Mouse (Mus musculus) limb, embryonic 15.5 days (tissue): ENCODE data around the gene Ptpn4. TPM values are rescaled to one million over a fixed set of nuclear protein-coding genes. Genes with fewer than 3 reads are reported as not detected.

Experiments
- ATAC-seq: fragments of 200-750 bp; cut with Nextera tagmentation; 2 replicates; pipeline ENCODE4 v1.8.0; 2017; ENCODE audit warnings: low read depth, moderate TSS enrichment; ENCODE audit not compliant: insufficient number of reproducible peaks, low FRiP score, low TSS enrichment
- H3K27ac ChIP-seq: fragments of 300-500 bp; sonication (generic); 2 replicates; pipeline ENCODE4 v1.5.1; 2015; ENCODE audit warnings: moderate library complexity, mild to moderate bottlenecking, inconsistent platforms
- H3K27me3 ChIP-seq: fragments of 300-500 bp; sonication (generic); 2 replicates; pipeline ENCODE4 v1.6.1; 2015; ENCODE audit warnings: inconsistent platforms
- H3K36me3 ChIP-seq: fragments of 300-500 bp; sonication (generic); 2 replicates; pipeline ENCODE4 v1.6.1; 2015; ENCODE audit warnings: inconsistent platforms
- H3K4me1 ChIP-seq: fragments of 300-500 bp; sonication (generic); 2 replicates; pipeline ENCODE4 v1.6.1; 2015; ENCODE audit warnings: inconsistent platforms
- H3K4me2 ChIP-seq: fragments of 300-500 bp; sonication (generic); 2 replicates; pipeline ENCODE4 v1.6.1; 2015; ENCODE audit warnings: mild to moderate bottlenecking, inconsistent platforms
- H3K4me3 ChIP-seq: fragments of 300-500 bp; sonication (generic); 2 replicates; pipeline ENCODE4 v1.5.1; 2015; ENCODE audit warnings: mild to moderate bottlenecking, inconsistent platforms
- H3K9ac ChIP-seq: fragments of 300-500 bp; sonication (generic); 2 replicates; pipeline ENCODE4 v1.6.1; 2015; ENCODE audit warnings: inconsistent platforms
- H3K9me3 ChIP-seq: fragments of 300-500 bp; sonication (generic); 2 replicates; pipeline ENCODE4 v1.6.1; 2016; ENCODE audit warnings: inconsistent platforms
- WGBS: fragments of 180-500 bp; shearing (Covaris S2); methylation state at CpG from one replicate; pipeline ENCODE4 v1.1.7; 2015; 5-methylcytosine and 5-hydroxymethylcytosine counted together
- polyA plus RNA-seq: library from polyadenylated mRNA; unstranded; fragments of >200 nt; fragmentation: Nextera tagmentation; extraction: Ambion mirVana; gene quantifications from 2 replicates; pipeline ENCODE4 v1.2.1, GENCODE M21; 2015

Ptpn4 gene
- polyA plus RNA-seq, 1 experiment from 2014 or later: 4.3 TPM

DNA sequence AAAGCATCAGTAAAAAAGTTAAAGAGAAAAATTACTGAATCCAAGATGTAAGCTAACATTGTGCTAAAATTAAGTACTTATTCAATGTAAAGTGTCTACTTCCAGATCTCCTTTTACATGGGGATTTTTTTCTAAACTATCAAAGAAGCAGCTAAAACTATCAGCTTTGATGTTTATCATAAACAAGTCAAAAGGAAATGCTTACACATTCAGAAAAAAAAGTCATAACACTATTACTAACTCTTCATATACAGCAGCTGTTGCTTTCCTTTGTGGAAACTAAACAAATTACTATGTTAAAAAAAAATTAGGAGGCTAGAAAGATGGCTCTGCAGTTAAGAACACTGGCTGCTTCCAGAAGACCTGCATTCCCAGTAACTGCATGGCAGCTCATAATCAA lies 42.2 kb downstream of the Ptpn4 start:
- peaks cover 3% of the 10 kb centered on the region; the same call in 1 of the 2 replicates for H3K4me1 ChIP-seq
- H3K4me3 ChIP-seq: no peak overlapping the region
- H3K27me3 ChIP-seq: no peaks in the 10 kb centered on the region
- no peak for ATAC-seq
- no peak overlapping the region for H3K4me2 ChIP-seq
- no peaks in the 10 kb centered on the region for H3K36me3 ChIP-seq
- H3K9ac ChIP-seq: no peak overlapping the region
- H3K9me3 ChIP-seq: no peaks in the 10 kb centered on the region
- H3K27ac ChIP-seq: no peak overlapping the region

DNA sequence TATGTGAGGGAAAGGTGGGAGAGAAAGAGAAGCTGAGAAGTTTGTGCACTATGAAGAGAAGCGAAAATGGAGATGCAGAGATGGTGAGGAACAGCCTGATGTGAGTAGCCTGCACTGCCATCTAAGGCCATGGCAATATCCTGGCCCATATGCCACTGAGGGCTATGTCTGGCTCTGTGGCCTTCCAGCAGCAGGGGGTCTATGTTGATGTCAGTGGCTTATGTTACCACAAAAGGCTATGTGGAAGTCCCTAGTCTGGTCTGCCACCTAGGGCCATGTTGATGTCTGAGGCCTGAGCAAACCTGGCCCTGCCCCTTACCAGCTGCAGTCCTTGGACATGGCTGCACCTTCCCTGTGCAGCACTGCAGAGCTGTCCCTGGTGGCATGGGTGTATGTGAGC lies 43.1 kb downstream of the Ptpn4 start:
- Histone ChIP-seq H3K27ac (no peak overlapping the region), H3K4me3 (no peak overlapping the region), H3K4me1 (peaks cover 3% of the 10 kb centered on the region; the same call in 1 of the 2 replicates), H3K9me3 (no peaks in the 10 kb centered on the region), H3K4me2 (no peak overlapping the region), H3K36me3 (no peaks in the 10 kb centered on the region), H3K9ac (no peak overlapping the region), H3K27me3 (no peaks in the 10 kb centered on the region)
- WGBS: 84% methylated on average over 1 of the region's 1 CpGs
- no peak for ATAC-seq

DNA sequence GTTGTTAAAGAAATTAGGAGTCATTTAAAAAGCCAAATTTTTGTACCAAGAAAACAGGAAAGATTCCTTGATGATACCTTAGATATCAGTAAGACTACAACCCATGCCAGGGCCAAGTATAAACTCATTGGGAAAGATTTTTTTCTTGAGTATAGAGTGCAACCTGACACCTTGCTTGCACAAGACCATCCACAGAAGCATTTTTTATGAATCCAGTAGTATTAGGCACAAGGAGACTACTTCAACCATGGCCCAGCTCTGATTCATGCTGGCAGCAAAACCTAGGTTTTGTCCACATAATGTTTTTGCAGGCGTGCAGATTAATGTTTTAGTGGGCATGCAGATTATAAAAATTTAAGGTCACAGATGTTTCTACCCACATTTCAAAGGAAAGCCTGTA lies 46.8 kb downstream of the Ptpn4 start:
- peaks cover 3% of the 10 kb centered on the region; the same call in 1 of the 2 replicates for H3K4me1 ChIP-seq
- no peaks in the 10 kb centered on the region for H3K27me3 ChIP-seq
- no peaks in the 10 kb centered on the region for H3K9me3 ChIP-seq
- H3K27ac ChIP-seq: no peak overlapping the region
- WGBS: 28% methylated on average over 1 of the region's 1 CpGs
- no peaks in the 10 kb centered on the region for H3K36me3 ChIP-seq
- no peak for ATAC-seq
- no peak overlapping the region for H3K9ac ChIP-seq
- no peak overlapping the region for H3K4me3 ChIP-seq
- no peak overlapping the region for H3K4me2 ChIP-seq

DNA sequence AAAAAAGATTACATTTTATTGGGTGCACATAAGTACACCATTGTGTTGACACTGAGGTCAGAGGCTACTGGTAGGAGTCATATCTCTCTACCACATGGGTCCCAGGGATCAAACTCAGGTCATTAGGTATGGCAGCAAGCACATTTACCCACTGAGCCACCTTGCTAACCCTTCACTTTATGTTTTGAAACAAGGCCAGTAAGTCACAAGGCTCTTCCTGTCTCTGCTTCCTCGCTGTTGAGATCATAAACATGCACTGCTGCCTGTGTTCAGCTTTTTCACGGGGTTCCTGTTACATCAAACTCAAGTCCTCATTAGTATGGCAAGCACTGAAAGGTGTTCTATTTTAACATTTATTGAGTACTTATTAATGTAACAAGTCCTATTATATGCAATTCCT lies 61.5 kb downstream of the Ptpn4 start:
- no peak overlapping the region for H3K9ac ChIP-seq
- H3K4me1 ChIP-seq: no peaks in the 10 kb centered on the region
- H3K27me3 ChIP-seq: no peaks in the 10 kb centered on the region
- H3K4me3 ChIP-seq: no peak overlapping the region
- no peaks in the 10 kb centered on the region for H3K9me3 ChIP-seq
- no peaks in the 10 kb centered on the region; the same call in 1 of the 2 replicates for H3K36me3 ChIP-seq
- H3K27ac ChIP-seq: no peak overlapping the region
- no peak for ATAC-seq
- WGBS: 60% methylated on average over 2 of the region's 2 CpGs
- no peak overlapping the region for H3K4me2 ChIP-seq

DNA sequence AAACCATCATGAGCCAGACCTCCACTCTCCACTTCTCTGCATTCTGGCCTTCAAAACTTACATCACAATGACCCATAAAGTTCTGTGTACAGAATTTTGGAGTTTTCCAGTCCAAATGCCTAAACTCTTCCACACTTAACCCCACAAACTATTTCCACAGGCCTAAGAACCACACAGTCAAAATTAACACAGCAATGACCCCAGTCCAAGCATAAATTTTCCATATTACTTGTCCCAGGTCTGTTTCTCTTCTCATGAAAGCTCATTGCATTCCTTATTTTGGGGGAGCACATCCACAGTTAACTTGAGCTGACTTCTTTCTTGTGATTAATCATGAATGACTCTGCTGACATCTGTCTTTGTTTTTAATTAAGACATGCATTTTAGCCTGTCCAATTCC lies 101.7 kb downstream of the Ptpn4 start:
- H3K4me1 ChIP-seq: no peaks in the 10 kb centered on the region
- H3K27ac ChIP-seq: no peak overlapping the region
- H3K9ac ChIP-seq: no peak overlapping the region
- no peak overlapping the region for H3K4me3 ChIP-seq
- ATAC-seq: no peak
- no peaks in the 10 kb centered on the region for H3K27me3 ChIP-seq
- H3K4me2 ChIP-seq: no peak overlapping the region
- peaks cover 16% of the 10 kb centered on the region for H3K36me3 ChIP-seq
- H3K9me3 ChIP-seq: 0 out of 2 replicates have a peak, but pooled peaks cover 8% of the 10 kb centered on the region

DNA sequence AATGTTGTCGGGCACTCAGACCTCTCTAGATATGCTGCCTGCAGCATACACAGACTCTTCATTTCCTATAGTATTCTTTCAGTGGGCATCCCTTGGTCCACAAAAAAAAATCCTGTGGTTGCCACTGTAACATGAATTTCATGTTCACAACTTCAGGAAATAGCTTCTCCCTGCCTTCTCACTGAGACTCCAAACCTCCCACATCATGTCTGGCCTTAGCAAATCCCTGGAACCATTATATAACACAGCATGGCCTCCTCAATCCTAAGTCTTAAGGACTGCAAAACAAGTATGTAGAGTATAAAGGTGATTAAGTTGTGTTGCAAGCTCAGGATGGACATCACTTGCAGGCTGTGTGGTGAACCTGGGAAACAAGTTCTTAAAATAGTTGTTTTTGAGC lies 102.6 kb downstream of the Ptpn4 start:
- H3K4me1 ChIP-seq: no peaks in the 10 kb centered on the region
- ATAC-seq: no peak
- H3K4me2 ChIP-seq: no peak overlapping the region
- H3K36me3 ChIP-seq: peaks cover 7% of the 10 kb centered on the region
- 0 out of 2 replicates have a peak, but pooled peaks cover 2% of the 10 kb centered on the region for H3K9me3 ChIP-seq
- WGBS: 98% methylated on average over 1 of the region's 1 CpGs
- H3K9ac ChIP-seq: no peak overlapping the region
- H3K27ac ChIP-seq: no peak overlapping the region
- no peak overlapping the region for H3K4me3 ChIP-seq
- no peaks in the 10 kb centered on the region for H3K27me3 ChIP-seq

DNA sequence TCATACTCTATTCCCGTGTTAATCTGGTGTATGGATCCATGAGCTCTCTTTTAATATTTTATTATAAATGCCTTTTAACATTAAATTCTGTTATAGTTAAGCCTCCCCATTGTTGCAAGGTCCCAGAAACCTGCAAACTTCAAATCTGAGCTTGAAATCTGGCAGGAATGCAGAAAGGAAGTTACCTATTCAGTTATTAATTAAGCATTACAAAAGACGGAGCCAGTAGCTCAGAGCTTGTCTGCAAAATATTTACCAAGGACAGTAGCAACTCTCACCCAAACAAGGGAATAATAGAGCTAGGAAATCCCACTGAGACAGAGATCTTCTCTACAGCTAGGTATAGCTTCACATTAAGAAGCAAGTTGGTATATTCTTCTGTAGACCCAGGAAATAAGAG lies 106.2 kb downstream of the Ptpn4 start:
- no peak overlapping the region for H3K4me2 ChIP-seq
- H3K4me1 ChIP-seq: no peaks in the 10 kb centered on the region
- no peaks in the 10 kb centered on the region for H3K9me3 ChIP-seq
- H3K27ac ChIP-seq: no peak overlapping the region
- no peak overlapping the region for H3K9ac ChIP-seq
- H3K4me3 ChIP-seq: no peak overlapping the region
- 89% methylated on average over 2 of the region's 2 CpGs for WGBS
- peaks cover 3% of the 10 kb centered on the region; the same call in 1 of the 2 replicates for H3K36me3 ChIP-seq
- ATAC-seq: no peak
- no peaks in the 10 kb centered on the region for H3K27me3 ChIP-seq

DNA sequence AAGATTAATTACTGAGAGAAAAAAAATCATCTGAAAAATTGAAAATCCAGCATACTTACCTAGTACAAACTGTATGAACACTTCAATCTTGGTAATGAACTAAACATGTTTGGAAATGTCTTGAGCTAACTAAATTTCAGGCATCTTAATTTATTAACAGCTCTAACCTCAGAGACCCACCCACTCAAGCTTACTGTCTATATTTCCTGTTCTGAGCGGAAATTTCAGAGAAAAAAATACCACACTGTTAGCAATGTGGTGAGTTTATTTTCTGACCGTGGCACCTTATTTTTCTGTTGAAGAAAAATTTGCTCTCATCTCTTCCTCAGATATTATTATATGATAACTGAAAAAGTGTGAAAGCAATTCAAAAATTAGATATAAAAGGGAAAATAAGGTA lies 124.4 kb downstream of the Ptpn4 start:
- no peak overlapping the region for H3K4me3 ChIP-seq
- H3K9ac ChIP-seq: no peak overlapping the region
- no peaks in the 10 kb centered on the region for H3K9me3 ChIP-seq
- no peak overlapping the region for H3K27ac ChIP-seq
- H3K4me2 ChIP-seq: no peak overlapping the region
- H3K36me3 ChIP-seq: no peaks in the 10 kb centered on the region
- no peak for ATAC-seq
- H3K27me3 ChIP-seq: no peaks in the 10 kb centered on the region
- H3K4me1 ChIP-seq: no peaks in the 10 kb centered on the region
- WGBS: 71% methylated on average over 2 of the region's 2 CpGs

DNA sequence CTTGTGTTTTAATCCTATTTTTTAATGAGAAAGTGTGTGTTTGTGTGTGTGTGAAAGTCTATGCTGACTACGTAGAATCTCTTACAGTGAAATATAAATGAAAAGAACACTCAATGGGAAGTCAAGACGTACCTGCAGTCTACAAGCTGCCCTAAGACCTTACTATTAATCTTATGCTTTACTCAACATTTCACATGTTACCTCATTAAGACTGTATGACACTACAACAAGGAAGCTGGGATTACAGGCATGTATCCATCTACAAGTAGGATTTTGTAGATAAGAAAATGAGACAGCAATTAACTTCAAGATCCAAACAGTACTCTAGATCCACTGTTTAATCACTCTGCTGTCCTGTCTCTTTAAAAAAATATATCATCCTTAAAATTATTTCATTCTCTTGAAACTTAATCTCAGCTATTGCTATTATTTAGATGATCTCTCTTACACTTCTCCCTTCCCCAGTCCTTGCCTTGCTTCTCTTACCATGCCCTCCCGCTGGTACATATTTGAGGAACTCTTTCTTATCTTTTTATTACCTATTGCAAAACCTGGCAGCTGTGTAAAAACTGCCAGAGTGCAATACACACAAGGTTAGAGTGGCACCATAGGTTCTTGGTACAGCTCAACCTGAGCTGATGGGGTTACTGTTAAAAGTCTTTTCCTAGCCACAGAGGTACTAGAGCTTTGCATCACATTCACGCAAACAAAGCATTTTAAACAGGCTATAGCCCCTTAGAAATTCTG lies 130.8 kb downstream of the Ptpn4 start:
- Histone ChIP-seq H3K27ac (no peak overlapping the region), H3K4me1 (no peaks in the 10 kb centered on the region), H3K4me2 (no peak overlapping the region), H3K9ac (no peak overlapping the region), H3K4me3 (no peak overlapping the region), H3K36me3 (0 out of 2 replicates have a peak, but pooled peaks cover 4% of the 10 kb centered on the region), H3K9me3 (no peaks in the 10 kb centered on the region), H3K27me3 (no peaks in the 10 kb centered on the region)
- 90% methylated on average over 4 of the region's 4 CpGs for WGBS
- no peak for ATAC-seq

DNA sequence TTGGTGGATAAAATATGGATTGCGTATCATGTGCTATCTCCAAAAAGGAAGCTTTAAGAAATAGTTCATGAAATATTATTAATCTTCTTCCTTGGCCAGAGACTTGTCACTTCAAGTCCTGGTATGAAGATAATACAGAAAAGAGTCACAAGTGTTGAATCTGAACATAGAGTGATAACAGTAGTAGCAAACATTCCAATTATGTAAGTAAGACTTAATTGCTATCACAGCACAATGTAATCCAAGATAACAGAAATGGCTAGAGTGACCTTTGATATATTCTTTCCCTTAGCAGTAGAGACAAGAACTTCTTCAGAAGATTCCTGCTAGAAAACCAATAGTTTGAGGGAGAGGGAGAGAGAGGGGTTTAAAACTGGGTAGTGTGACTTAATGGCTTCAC lies 140.6 kb downstream of the Ptpn4 start:
- H3K9me3 ChIP-seq: no peaks in the 10 kb centered on the region
- no peak overlapping the region for H3K4me2 ChIP-seq
- H3K36me3 ChIP-seq: peaks cover 15% of the 10 kb centered on the region
- H3K4me1 ChIP-seq: no peaks in the 10 kb centered on the region
- ATAC-seq: no peak
- no peak overlapping the region for H3K4me3 ChIP-seq
- H3K9ac ChIP-seq: no peak overlapping the region
- no peaks in the 10 kb centered on the region for H3K27me3 ChIP-seq
- no peak overlapping the region for H3K27ac ChIP-seq
- WGBS: 100% methylated on average over 1 of the region's 1 CpGs

DNA sequence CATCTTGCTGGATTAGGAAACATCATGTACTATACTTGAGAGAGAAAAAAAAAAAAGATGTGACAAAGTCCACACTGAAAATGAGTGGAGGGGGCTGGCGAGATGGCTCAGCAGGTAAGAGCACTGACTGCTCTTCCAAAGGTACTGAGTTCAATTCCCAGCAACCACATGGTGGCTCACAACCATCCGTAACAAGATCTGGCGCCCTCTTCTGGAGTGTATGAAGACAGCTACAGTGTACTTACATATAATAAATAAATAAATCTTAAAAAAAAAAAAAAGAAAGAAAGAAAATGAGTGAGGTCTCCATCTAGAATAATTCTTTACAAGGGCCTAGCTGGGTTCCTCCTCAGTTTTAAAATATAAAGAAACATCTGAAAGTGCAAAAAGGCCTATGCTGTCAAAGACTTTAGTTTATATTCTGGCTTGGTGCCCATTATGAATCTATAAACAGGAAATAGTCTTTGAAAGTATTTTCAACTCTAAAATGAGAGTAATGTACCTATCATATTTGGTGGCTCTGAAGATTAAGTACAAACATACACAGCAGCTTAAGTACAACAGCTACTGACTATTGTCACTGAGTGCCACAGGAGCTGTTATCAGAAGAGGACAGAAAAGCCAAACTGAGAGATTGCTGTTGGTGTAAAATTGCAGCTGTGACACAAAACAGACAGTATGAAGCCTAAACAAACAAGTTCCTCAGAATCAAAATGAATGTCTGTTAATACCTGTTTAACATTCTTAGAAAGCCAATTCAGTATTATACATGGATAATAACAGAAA lies 151.4 kb downstream of the Ptpn4 start:
- ATAC-seq: no peak
- no peak overlapping the region for H3K4me2 ChIP-seq
- H3K4me1 ChIP-seq: no peaks in the 10 kb centered on the region

DNA sequence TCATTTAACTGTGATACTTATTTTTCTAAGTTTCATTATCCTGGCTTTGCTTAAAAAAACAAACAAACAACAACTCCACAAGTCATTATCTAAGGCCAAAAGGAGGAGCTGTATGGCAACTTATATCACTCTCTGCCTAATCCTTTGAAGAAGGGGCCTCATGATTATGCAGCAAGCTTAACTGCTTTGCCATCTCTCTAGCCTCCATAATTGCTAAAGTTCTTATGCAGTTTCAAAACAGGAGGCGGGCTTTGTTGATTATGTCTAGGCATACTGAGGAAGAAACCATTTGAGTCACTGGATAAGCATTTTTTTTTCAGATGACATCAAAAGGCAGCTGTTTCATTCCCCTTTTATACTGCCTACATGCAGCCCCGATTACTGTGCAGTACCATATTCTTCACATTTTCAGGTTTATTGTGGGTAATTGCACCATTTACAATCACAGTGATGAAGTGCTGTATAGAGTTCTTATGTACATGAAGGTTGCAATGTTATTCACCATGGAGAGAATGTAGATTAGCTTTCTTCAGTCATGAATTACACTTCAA lies 155.7 kb downstream of the Ptpn4 start:
- no peak overlapping the region for H3K4me2 ChIP-seq
- ATAC-seq: no peak
- no peaks in the 10 kb centered on the region for H3K4me1 ChIP-seq
- WGBS: 79% methylated on average over 2 of the region's 2 CpGs
- H3K9me3 ChIP-seq: no peaks in the 10 kb centered on the region
- no peak overlapping the region for H3K27ac ChIP-seq
- H3K27me3 ChIP-seq: no peaks in the 10 kb centered on the region
- H3K4me3 ChIP-seq: no peak overlapping the region
- no peak overlapping the region for H3K9ac ChIP-seq
- peaks cover 10% of the 10 kb centered on the region for H3K36me3 ChIP-seq

More for the DNA sequence above, 151.4 kb downstream of the Ptpn4 start:
- Histone ChIP-seq H3K9ac (no peak overlapping the region), H3K27ac (no peak overlapping the region), H3K36me3 (peaks cover 3% of the 10 kb centered on the region), H3K4me3 (no peak overlapping the region), H3K9me3 (no peaks in the 10 kb centered on the region), H3K27me3 (no peaks in the 10 kb centered on the region)
- WGBS: 89% methylated on average over 3 of the region's 3 CpGs
